Comparison of ENCODE assay signal across 16 mouse cellular contexts in the genomic region with DNA sequence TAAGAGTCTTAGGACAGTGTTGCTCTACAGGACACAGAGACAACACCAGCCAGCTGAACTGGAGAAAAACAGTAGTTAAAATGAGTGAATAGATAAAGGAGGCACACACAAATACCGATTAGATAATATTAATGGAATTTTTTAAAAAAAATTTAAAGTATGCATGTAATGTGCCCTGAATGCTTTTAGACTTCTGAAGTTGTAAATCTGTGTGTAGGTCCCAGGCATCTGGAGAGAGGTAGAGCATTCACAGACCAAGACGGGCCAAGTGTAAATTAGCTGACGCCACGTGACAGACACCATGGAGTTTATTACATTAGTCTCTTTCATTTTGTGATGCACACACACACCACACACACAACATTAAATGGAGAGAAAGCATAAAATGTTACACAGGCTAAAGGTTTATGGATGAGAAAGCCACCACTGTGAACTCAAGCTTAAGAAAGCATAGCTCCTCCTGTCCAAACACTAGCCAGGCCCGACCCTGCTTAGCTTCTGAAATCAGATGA. TPM values are rescaled to one million over a fixed set of nuclear protein-coding genes. Genes with fewer than 3 reads are reported as not detected.
A peak's percentile ranks its signal among the peaks of the same experiment; 100 is the strongest.
DNase-seq lines count a peak whose midpoint lies in the region; ATAC-seq and TF ChIP-seq lines count a peak whose summit lies in the region.
"Had no signal": no experiment of that assay in that cellular context is flagged by ENCODE, and none has a peak within 500 bp of the region (broad histone marks: within the 10 kb centered on the region; RNA-seq: fewer than 3 reads in every experiment).

No protein-coding gene starts in this region.

- H3K9ac ChIP-seq in embryonic facial prominence, embryonic 14.5 days (ENCODE audit: low read depth, low read length) = no peak overlapping the region
- no peak overlapping the region for H3K9ac ChIP-seq in kidney, embryonic 14.5 days (ENCODE audit: low read depth, low read length)
- H3K9ac ChIP-seq in lung, postnatal 0 days (replicated peaks; ENCODE audit: low read depth) = no peak overlapping the region
- no peak overlapping the region for H3K9ac ChIP-seq in stomach, embryonic 16.5 days (ENCODE audit: low read length)
- H3K9ac ChIP-seq: neural tube, embryonic 12.5 days had no signal

- H3K9me3 ChIP-seq in embryonic facial prominence, embryonic 14.5 days (ENCODE audit: control insufficient read depth, low read length) = no peaks in the 10 kb centered on the region
- H3K9me3 ChIP-seq in embryonic facial prominence, embryonic 10.5 days = no peaks in the 10 kb centered on the region
- H3K9me3 ChIP-seq in kidney, embryonic 14.5 days (ENCODE audit: control insufficient read depth, low read length) = no peaks in the 10 kb centered on the region
- no peaks in the 10 kb centered on the region for H3K9me3 ChIP-seq in lung, postnatal 0 days (ENCODE audit: low read length)
- no peaks in the 10 kb centered on the region for H3K9me3 ChIP-seq in stomach, embryonic 16.5 days (replicated peaks; ENCODE audit: control insufficient read depth, low read length)
- H3K9me3 ChIP-seq: neural tube, embryonic 12.5 days had no signal

- ATAC-seq in embryonic facial prominence, embryonic 14.5 days (ENCODE audit: low read depth) = no peak
- ATAC-seq in kidney, embryonic 14.5 days (ENCODE audit: low FRiP score, low TSS enrichment) = no peak
- ATAC-seq in lung, postnatal 0 days = peak; percentile 32
- no peak for ATAC-seq in stomach, embryonic 16.5 days (ENCODE audit: insufficient read depth, low FRiP score)
- ATAC-seq: inflammation-experienced regulatory T-cells, adult 6 months; midbrain, embryonic 16.5 days had no signal

- 58% methylated on average over 5 of the region's 5 CpGs for WGBS in embryonic facial prominence, embryonic 14.5 days
- WGBS in embryonic facial prominence, embryonic 10.5 days = 84% methylated on average over 5 of the region's 5 CpGs
- 46% methylated on average over 5 of the region's 5 CpGs for WGBS in kidney, embryonic 14.5 days
- 43% methylated on average over 5 of the region's 5 CpGs for WGBS in lung, postnatal 0 days
- 48% methylated on average over 5 of the region's 5 CpGs for WGBS in stomach, embryonic 16.5 days

- TF ChIP-seq EP300 in lung, postnatal 0 days (IDR thresholded peaks at IDR 0.05) = peak; percentile 56

- DNase-seq in embryonic facial prominence, embryonic 14.5 days (ENCODE audit: low spot score) = peak; percentile 15
- no peak for DNase-seq in embryonic facial prominence, embryonic 10.5 days (ENCODE audit: low spot score)
- no peak for DNase-seq in kidney, adult 9 months
- peak; percentile 43 for DNase-seq in lung, postnatal 0 days (ENCODE audit: low spot score)
- no peak for DNase-seq in lung, postnatal 4 days
- DNase-seq in urinary bladder, adult 18-20 months (ENCODE audit: low spot score in 2 of 2) = no peak
- DNase-seq: adrenal gland, postnatal 10 days; cerebellum, adult 9-11 months; layer of hippocampus, adult 9-11 months; right cerebral cortex, postnatal 4 days; thymus, postnatal 36 days had no signal

- no peaks in the 10 kb centered on the region for H3K27me3 ChIP-seq in embryonic facial prominence, embryonic 14.5 days (replicated peaks; ENCODE audit: control insufficient read depth, insufficient read depth, low read length)
- H3K27me3 ChIP-seq in embryonic facial prominence, embryonic 10.5 days (replicated peaks; ENCODE audit: low read depth, poor library complexity, severe bottlenecking) = no peaks in the 10 kb centered on the region
- no peaks in the 10 kb centered on the region for H3K27me3 ChIP-seq in kidney, embryonic 14.5 days (ENCODE audit: control insufficient read depth, insufficient read depth, low read length)
- H3K27me3 ChIP-seq in lung, postnatal 0 days (replicated peaks; ENCODE audit: insufficient read depth, low read length) = no peaks in the 10 kb centered on the region
- H3K27me3 ChIP-seq in stomach, embryonic 16.5 days (ENCODE audit: control insufficient read depth, insufficient read depth, low read length) = no peaks in the 10 kb centered on the region
- H3K27me3 ChIP-seq: neural tube, embryonic 12.5 days had no signal

- H3K4me1 ChIP-seq in embryonic facial prominence, embryonic 14.5 days (ENCODE audit: control insufficient read depth, insufficient read depth, low read length) = peaks cover 13% of the 10 kb centered on the region; the same call in 1 of the 2 replicates
- peaks cover 5% of the 10 kb centered on the region; the same call in 1 of the 2 replicates for H3K4me1 ChIP-seq in embryonic facial prominence, embryonic 10.5 days
- peaks cover 14% of the 10 kb centered on the region; the same call in 1 of the 2 replicates for H3K4me1 ChIP-seq in kidney, embryonic 14.5 days (ENCODE audit: control insufficient read depth, insufficient read depth, low read length)
- H3K4me1 ChIP-seq in lung, postnatal 0 days (ENCODE audit: insufficient read depth, low read depth, low read length) = no peaks in the 10 kb centered on the region
- H3K4me1 ChIP-seq in stomach, embryonic 16.5 days (ENCODE audit: control insufficient read depth, insufficient read depth, low read length) = peaks cover 13% of the 10 kb centered on the region
- H3K4me1 ChIP-seq: neural tube, embryonic 12.5 days had no signal

- TF ChIP-seq CTCF in lung, postnatal 0 days (IDR thresholded peaks at IDR 0.05) = no peak

- peak overlapping the region; percentile 55 for H3K27ac ChIP-seq in embryonic facial prominence, embryonic 14.5 days (replicated peaks; ENCODE audit: low read depth, low read length)
- no peak overlapping the region for H3K27ac ChIP-seq in embryonic facial prominence, embryonic 10.5 days (replicated peaks)
- peak overlapping the region; percentile 51; the same call in 1 of the 2 replicates for H3K27ac ChIP-seq in kidney, embryonic 14.5 days (ENCODE audit: low read depth, low read length)
- H3K27ac ChIP-seq in lung, postnatal 0 days (ENCODE audit: low read length) = peak overlapping the region; percentile 51; the same call in 1 of the 2 replicates
- peak overlapping the region; percentile 19; the same call in 1 of the 2 replicates for H3K27ac ChIP-seq in stomach, embryonic 16.5 days (ENCODE audit: low read length)
- H3K27ac ChIP-seq: neural tube, embryonic 12.5 days had no signal

- H3K4me3 ChIP-seq in embryonic facial prominence, embryonic 14.5 days (ENCODE audit: low read depth, low read length) = no peak overlapping the region
- H3K4me3 ChIP-seq in embryonic facial prominence, embryonic 10.5 days = no peak overlapping the region
- H3K4me3 ChIP-seq in kidney, embryonic 14.5 days (ENCODE audit: low read length) = no peak overlapping the region
- H3K4me3 ChIP-seq in lung, postnatal 0 days (ENCODE audit: low read depth, low read length) = no peak overlapping the region
- H3K4me3 ChIP-seq in stomach, embryonic 16.5 days (replicated peaks; ENCODE audit: low read length) = no peak overlapping the region
- H3K4me3 ChIP-seq: neural tube, embryonic 12.5 days had no signal

- H3K4me2 ChIP-seq in embryonic facial prominence, embryonic 14.5 days (ENCODE audit: low read depth, low read length) = no peak overlapping the region
- no peak overlapping the region for H3K4me2 ChIP-seq in kidney, embryonic 14.5 days (replicated peaks; ENCODE audit: low read depth, low read length)
- H3K4me2 ChIP-seq in lung, postnatal 0 days (replicated peaks; ENCODE audit: low read depth, low read length) = no peak overlapping the region
- H3K4me2 ChIP-seq in stomach, embryonic 16.5 days (ENCODE audit: low read depth, low read length) = no peak overlapping the region
- H3K4me2 ChIP-seq: neural tube, embryonic 12.5 days had no signal

- no peaks in the 10 kb centered on the region for H3K36me3 ChIP-seq in embryonic facial prominence, embryonic 14.5 days (ENCODE audit: control insufficient read depth, insufficient read depth, low read length)
- H3K36me3 ChIP-seq in embryonic facial prominence, embryonic 10.5 days (replicated peaks) = no peaks in the 10 kb centered on the region; the same call in 1 of the 2 replicates
- no peaks in the 10 kb centered on the region for H3K36me3 ChIP-seq in kidney, embryonic 14.5 days (ENCODE audit: control insufficient read depth, insufficient read depth, low read length)
- H3K36me3 ChIP-seq in lung, postnatal 0 days (ENCODE audit: insufficient read depth, low read length) = no peaks in the 10 kb centered on the region
- H3K36me3 ChIP-seq in stomach, embryonic 16.5 days (ENCODE audit: control insufficient read depth, insufficient read depth, low read length) = no peaks in the 10 kb centered on the region
- H3K36me3 ChIP-seq: neural tube, embryonic 12.5 days had no signal

RNA-seq across cellular contexts. Expression of a gene that starts 4.3 kb away (rescaled TPM):
- not detected in 2 replicates for polyA plus RNA-seq in embryonic facial prominence, embryonic 14.5 days (2014; fragmentation: Nextera tagmentation; extraction: Ambion mirVana)
- polyA plus RNA-seq in embryonic facial prominence, embryonic 10.5 days (2016; fragmentation: Nextera tagmentation; extraction: Ambion mirVana) = not detected in 2 replicates
- polyA plus RNA-seq in kidney, embryonic 14.5 days (2014; fragmentation: Nextera tagmentation; extraction: Ambion mirVana) = not detected in 2 replicates
- polyA plus RNA-seq in lung, postnatal 0 days (2015; fragmentation: Nextera tagmentation; extraction: Ambion mirVana) = not detected in 2 replicates
- not detected in 2 replicates for polyA plus RNA-seq in stomach, embryonic 16.5 days (2015; fragmentation: Nextera tagmentation; extraction: Ambion mirVana)
- polyA plus RNA-seq: inflammation-experienced regulatory T-cells, adult 6 months; midbrain, embryonic 16.5 days; neural tube, embryonic 12.5 days had no signal

RNA-seq across cellular contexts. Expression of a gene that starts 18.2 kb away (rescaled TPM):
- 11.9 and 12.5 TPM in 2 replicates for polyA plus RNA-seq in embryonic facial prominence, embryonic 14.5 days (2014; fragmentation: Nextera tagmentation; extraction: Ambion mirVana)
- polyA plus RNA-seq in embryonic facial prominence, embryonic 10.5 days (2016; fragmentation: Nextera tagmentation; extraction: Ambion mirVana) = 8.5 and 8.7 TPM in 2 replicates
- polyA plus RNA-seq in kidney, embryonic 14.5 days (2014; fragmentation: Nextera tagmentation; extraction: Ambion mirVana) = 9.3 and 12.4 TPM in 2 replicates
- polyA plus RNA-seq in lung, postnatal 0 days (2015; fragmentation: Nextera tagmentation; extraction: Ambion mirVana) = 20.5 and 27.9 TPM in 2 replicates
- polyA plus RNA-seq in stomach, embryonic 16.5 days (2015; fragmentation: Nextera tagmentation; extraction: Ambion mirVana) = 19.5 and 21.4 TPM in 2 replicates

RNA-seq across cellular contexts. Expression of a gene that starts 57.3 kb away (rescaled TPM):
- polyA plus RNA-seq in embryonic facial prominence, embryonic 14.5 days (2014; fragmentation: Nextera tagmentation; extraction: Ambion mirVana) = 29.6 and 30.1 TPM in 2 replicates
- polyA plus RNA-seq in embryonic facial prominence, embryonic 10.5 days (2016; fragmentation: Nextera tagmentation; extraction: Ambion mirVana) = 39.7 and 47.1 TPM in 2 replicates
- 30.4 and 41.7 TPM in 2 replicates for polyA plus RNA-seq in kidney, embryonic 14.5 days (2014; fragmentation: Nextera tagmentation; extraction: Ambion mirVana)
- 0.84 and 1.7 TPM in 2 replicates for polyA plus RNA-seq in lung, postnatal 0 days (2015; fragmentation: Nextera tagmentation; extraction: Ambion mirVana)
- polyA plus RNA-seq in stomach, embryonic 16.5 days (2015; fragmentation: Nextera tagmentation; extraction: Ambion mirVana) = 12.9 and 14.5 TPM in 2 replicates

Comparison
In these comparisons a context has a peak if more than half of its experiments do, and no peak if none do; other contexts are left out.
1. DNase-seq: peak in embryonic facial prominence, embryonic 14.5 days (single experiment) and lung, postnatal 0 days (single experiment); none in embryonic facial prominence, embryonic 10.5 days (single experiment), kidney, adult 9 months (single experiment), lung, postnatal 4 days (0 of 2) and urinary bladder, adult 18-20 months (0 of 2).